Mouse (Mus musculus) midbrain, postnatal 0 days (tissue): ENCODE measurements around the gene Frmd4b. TPM values are rescaled to one million over a fixed set of nuclear protein-coding genes. Genes with fewer than 3 reads are reported as not detected.

Source experiments
- ATAC-seq: fragments of 200-750 bp; cut with Nextera tagmentation; 2 replicates; pipeline ENCODE4 v1.8.0; 2017; ENCODE audit warnings: moderate number of reproducible peaks, mild to moderate bottlenecking, moderate TSS enrichment, moderate library complexity; ENCODE audit not compliant: low FRiP score
- DNase-seq: peaks from one replicate; pipeline ENCODE4 v3.0.0-alpha.2; 2015; ENCODE audit warnings: low spot score
- H3K27ac ChIP-seq: fragments of 300-500 bp; sonication (generic); 2 replicates; pipeline ENCODE4 v1.5.1; 2014; ENCODE audit warnings: low read depth, mild to moderate bottlenecking, low read length, mixed read lengths
- H3K27me3 ChIP-seq: fragments of 300-500 bp; sonication (generic); 2 replicates; pipeline ENCODE4 v1.6.1; 2014; ENCODE audit warnings: low read length, control low read depth, mixed read lengths; ENCODE audit not compliant: insufficient read depth
- H3K36me3 ChIP-seq: fragments of 300-500 bp; sonication (generic); 2 replicates; pipeline ENCODE4 v1.6.1; 2014; ENCODE audit warnings: low read length, control low read depth, mixed read lengths; ENCODE audit not compliant: insufficient read depth
- H3K4me1 ChIP-seq: fragments of 300-500 bp; sonication (generic); 2 replicates; pipeline ENCODE4 v1.6.1; 2014; ENCODE audit warnings: mild to moderate bottlenecking, control low read depth, antibody characterized with exemption, low read length, mixed read lengths; ENCODE audit not compliant: insufficient read depth
- H3K4me2 ChIP-seq: fragments of 300-500 bp; sonication (generic); 2 replicates; pipeline ENCODE4 v1.6.1; 2014; ENCODE audit warnings: low read depth, mild to moderate bottlenecking, low read length, mixed read lengths; ENCODE audit not compliant: poor library complexity, severe bottlenecking
- H3K4me3 ChIP-seq: fragments of 300-500 bp; sonication (generic); 2 replicates; pipeline ENCODE4 v1.5.1; 2014; ENCODE audit warnings: low read depth, mild to moderate bottlenecking, low read length, moderate library complexity
- H3K9ac ChIP-seq: fragments of 300-500 bp; sonication (generic); replicated peaks from 2 replicates; pipeline ENCODE4 v1.6.1; 2014; ENCODE audit warnings: mild to moderate bottlenecking, low read length, moderate library complexity, mixed read lengths; ENCODE audit not compliant: poor library complexity, severe bottlenecking
- H3K9me3 ChIP-seq: fragments of 300-500 bp; sonication (generic); 2 replicates; pipeline ENCODE4 v1.6.1; 2016; ENCODE audit warnings: low read length, control low read depth
- CTCF ChIP-seq: IDR thresholded peaks from 2 replicates; pipeline ENCODE4 v1.5.1; 2016; ENCODE audit warnings: antibody characterized with exemption, mild to moderate bottlenecking
- WGBS: fragments of 180-500 bp; shearing (Covaris S2); extraction: QIAGEN DNeasy Blood & Tissue Kit; methylation state at CpG from one replicate; pipeline ENCODE4 v1.1.7; 2014; 5-methylcytosine and 5-hydroxymethylcytosine counted together
- polyA plus RNA-seq: library from polyadenylated mRNA; unstranded; fragments of >200 nt; fragmentation: Nextera tagmentation; extraction: Ambion mirVana; gene quantifications from 2 replicates; pipeline ENCODE4 v1.2.1, GENCODE M21; 2015
- total RNA-seq: library from RNA; depleted of rRNA; stranded (reverse); fragments of >200 nt; gene quantifications from 2 replicates; pipeline ENCODE4 v1.2.3, GENCODE M21; 2014

Gene Frmd4b
- total and polyA plus RNA-seq, 2 experiments from 2014 or later = 7.9 to 20.7 TPM

DNA sequence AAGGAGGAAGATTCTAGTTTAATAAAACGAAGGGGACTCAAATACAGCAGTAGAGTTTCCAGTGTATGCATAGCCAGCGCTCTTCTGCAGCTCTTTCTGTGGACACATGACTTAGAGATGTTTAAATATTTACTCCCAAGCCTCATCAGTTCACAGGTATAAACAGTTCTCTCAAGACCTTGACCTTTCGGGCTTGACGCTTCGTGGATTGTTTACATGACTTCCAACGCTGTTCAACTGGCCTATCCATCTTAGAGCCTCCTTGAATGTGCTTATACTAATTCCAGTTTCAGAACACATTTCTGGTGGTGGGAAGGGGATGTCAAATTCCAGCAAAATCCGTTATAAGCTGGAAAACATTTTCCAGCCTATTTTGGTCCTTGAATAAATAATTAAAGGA is 203.9 kb downstream of the Frmd4b start:
- DNase-seq (no peak), ATAC-seq (no peak)
- Histone ChIP-seq H3K4me1 (no peaks in the 10 kb centered on the region), H3K27ac (no peak overlapping the region), H3K9me3 (no peaks in the 10 kb centered on the region), H3K4me2 (no peak overlapping the region), H3K9ac (no peak overlapping the region), H3K4me3 (no peak overlapping the region), H3K27me3 (no peaks in the 10 kb centered on the region), H3K36me3 (no peaks in the 10 kb centered on the region)
- WGBS = 83% methylated on average over 7 of the region's 7 CpGs
- TF ChIP-seq CTCF = no peak

DNA sequence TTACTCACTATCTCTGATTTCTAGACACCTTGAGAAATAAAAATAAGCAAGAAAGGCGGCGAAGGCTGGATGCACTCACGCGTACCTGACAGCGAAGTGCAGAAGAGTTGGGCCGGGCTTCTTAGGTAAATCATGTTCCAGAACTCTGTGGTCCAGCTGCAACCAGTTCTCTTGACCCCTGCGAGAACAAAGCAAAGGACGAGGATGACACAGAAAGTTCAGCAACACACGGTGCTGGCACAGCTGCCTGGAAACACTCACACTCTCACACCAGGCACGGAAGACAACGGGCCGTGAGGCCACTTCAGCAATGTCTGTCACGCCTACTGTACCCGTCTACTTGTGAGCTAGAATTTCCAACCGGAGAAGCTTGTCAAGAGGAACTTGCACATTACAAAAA is 204.9 kb downstream of the Frmd4b start:
- Histone ChIP-seq H3K36me3 (no peaks in the 10 kb centered on the region), H3K4me3 (no peak overlapping the region), H3K4me1 (no peaks in the 10 kb centered on the region), H3K9ac (no peak overlapping the region), H3K27me3 (no peaks in the 10 kb centered on the region), H3K9me3 (no peaks in the 10 kb centered on the region), H3K27ac (no peak overlapping the region), H3K4me2 (no peak overlapping the region)
- no peak for ATAC-seq
- no peak for DNase-seq
- WGBS = 92% methylated on average over 15 of the region's 15 CpGs
- TF ChIP-seq CTCF = no peak

DNA sequence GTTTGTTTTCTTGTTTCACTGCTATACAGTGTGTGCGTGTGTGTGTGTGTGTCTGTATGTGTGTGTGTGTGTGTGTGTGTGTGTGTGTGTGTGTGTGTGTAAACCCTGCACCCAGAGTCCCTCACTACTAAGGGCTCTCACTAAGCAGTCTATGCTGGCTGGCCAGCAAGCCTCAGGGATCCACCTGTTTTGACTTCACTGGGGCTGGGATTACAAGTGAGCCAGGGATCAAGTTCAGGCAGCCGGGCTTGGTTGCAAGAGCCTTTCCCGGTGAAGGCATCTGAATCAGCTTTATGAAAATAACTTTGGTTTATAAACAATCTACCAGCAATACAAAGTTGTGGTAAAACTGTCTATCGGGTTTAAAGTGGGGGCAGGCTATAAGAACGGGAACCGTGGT is 206.0 kb downstream of the Frmd4b start:
- Histone ChIP-seq H3K4me1 (no peaks in the 10 kb centered on the region), H3K27me3 (no peaks in the 10 kb centered on the region), H3K4me3 (no peak overlapping the region), H3K36me3 (no peaks in the 10 kb centered on the region), H3K9me3 (no peaks in the 10 kb centered on the region), H3K9ac (no peak overlapping the region), H3K4me2 (no peak overlapping the region), H3K27ac (no peak overlapping the region)
- WGBS = 89% methylated on average over 6 of the region's 6 CpGs
- DNase-seq (no peak), ATAC-seq (no peak)
- TF ChIP-seq CTCF = no peak

DNA sequence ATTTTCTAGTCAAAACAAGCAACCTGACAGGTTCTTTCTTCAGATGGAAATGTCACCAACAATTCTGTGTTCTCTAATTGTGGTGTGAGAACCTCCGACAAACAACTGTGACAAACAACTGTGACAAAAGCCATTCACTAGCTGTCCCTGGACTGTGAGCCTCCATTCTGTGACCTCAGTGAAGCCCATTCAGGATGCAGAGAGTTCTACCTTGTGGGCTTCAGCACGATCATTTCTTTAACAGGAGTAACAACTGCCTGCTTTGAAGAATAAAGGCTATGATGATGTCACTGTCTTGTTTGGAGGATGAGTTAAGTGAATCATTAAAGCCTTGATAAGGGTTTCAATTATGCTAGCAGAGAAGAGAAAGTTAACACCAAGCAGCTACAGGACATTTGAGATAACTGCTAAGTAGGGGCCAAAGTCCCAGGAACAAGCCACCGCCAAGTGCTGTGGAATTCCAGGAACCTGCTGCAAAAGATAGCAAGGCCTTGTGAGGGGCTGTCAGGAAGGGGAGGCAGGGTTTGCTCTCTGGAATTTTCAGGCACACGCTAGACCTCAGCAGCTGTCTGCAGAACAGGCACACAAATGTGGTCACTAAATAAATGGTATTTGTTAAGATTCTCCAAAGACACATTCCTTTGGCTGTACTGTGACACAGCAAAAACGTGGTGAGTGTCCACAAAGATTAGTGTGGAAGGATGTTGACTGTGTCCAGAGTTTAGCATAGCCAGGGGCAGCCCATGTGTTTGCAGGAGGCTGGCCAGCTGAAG is 207.7 kb downstream of the Frmd4b start:
- Histone ChIP-seq H3K4me2 (no peak overlapping the region), H3K27me3 (no peaks in the 10 kb centered on the region), H3K9me3 (no peaks in the 10 kb centered on the region), H3K4me3 (no peak overlapping the region), H3K4me1 (no peaks in the 10 kb centered on the region), H3K36me3 (no peaks in the 10 kb centered on the region), H3K9ac (no peak overlapping the region), H3K27ac (no peak overlapping the region)
- DNase-seq = no peak
- no peak for ATAC-seq
- WGBS = 39% methylated on average over 5 of the region's 5 CpGs
- no peak for TF ChIP-seq CTCF

DNA sequence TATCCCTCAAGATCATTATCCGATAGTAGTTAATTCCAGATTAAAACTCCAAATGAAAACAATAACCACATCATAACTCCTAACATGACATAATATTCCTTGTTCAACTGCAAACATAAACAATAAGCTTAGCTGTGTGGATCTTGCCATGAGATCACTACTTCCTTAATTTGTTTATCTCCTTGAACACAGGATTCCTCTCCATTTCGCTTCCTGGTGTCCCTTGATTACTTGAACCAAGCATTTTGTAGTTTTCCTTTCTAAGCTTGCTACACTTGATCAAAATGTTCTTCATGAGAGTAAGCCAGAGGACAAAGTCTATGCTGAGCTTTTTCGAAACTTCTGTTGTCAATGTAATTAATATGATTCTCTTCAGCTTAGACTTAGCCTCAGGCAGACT is 209.4 kb downstream of the Frmd4b start:
- 95% methylated on average over 3 of the region's 3 CpGs for WGBS
- Histone ChIP-seq H3K4me3 (no peak overlapping the region), H3K9me3 (no peaks in the 10 kb centered on the region), H3K9ac (no peak overlapping the region), H3K4me1 (no peaks in the 10 kb centered on the region), H3K4me2 (no peak overlapping the region), H3K36me3 (no peaks in the 10 kb centered on the region), H3K27me3 (no peaks in the 10 kb centered on the region), H3K27ac (no peak overlapping the region)
- DNase-seq (no peak), ATAC-seq (no peak)
- no peak for TF ChIP-seq CTCF

DNA sequence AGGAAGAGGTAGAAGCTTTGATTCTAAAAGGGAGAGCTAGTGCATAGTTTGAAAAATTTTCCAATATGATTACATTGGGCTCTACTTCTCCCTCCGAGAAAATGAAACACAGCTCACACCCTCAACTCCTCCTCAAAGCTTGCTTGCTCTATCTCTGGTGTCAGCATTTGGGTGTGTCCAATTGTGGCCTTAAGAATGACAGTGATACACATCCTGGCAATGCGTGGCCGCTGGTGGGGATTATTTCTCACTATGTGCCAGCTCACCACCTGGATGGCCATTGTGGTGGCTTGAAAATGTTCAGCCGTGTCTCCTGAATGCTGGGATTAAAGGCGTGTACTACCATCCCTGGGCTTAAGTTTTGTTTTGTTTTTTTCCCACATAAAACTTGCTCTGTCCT is 209.9 kb downstream of the Frmd4b start:
- H3K9me3 ChIP-seq = no peaks in the 10 kb centered on the region
- WGBS = 85% methylated on average over 5 of the region's 5 CpGs
- H3K36me3 ChIP-seq = no peaks in the 10 kb centered on the region
- H3K27me3 ChIP-seq = no peaks in the 10 kb centered on the region
- ATAC-seq (no peak), DNase-seq (no peak)
- no peaks in the 10 kb centered on the region for H3K4me1 ChIP-seq
- H3K4me3 ChIP-seq = no peak overlapping the region
- TF ChIP-seq CTCF = no peak
- no peak overlapping the region for H3K9ac ChIP-seq
- H3K4me2 ChIP-seq = no peak overlapping the region
- H3K27ac ChIP-seq = no peak overlapping the region
